Mouse (Mus musculus): ENCODE measurements around the gene Dyx1c1.

DNA sequence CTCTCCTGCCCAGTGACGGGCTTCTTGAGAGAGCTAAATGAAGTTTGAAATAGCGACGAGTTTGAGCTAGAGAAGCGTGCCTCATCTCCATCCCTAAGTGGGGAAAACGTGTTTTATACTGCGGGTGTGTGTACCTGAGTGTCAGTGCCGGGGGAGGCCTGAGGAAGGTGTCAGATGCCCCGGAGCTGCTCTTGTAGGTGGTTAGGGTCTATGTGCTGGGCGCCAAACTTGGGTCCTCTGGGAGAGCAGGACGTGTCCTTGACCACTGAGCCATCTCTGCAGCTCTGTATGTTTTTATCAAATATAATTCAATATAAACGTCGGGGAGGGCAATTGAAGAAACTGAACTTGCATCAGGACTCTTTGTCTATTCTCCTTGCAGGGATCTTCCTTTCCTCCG is 14.3 kb upstream of the Dyx1c1 start:
- TF ChIP-seq CTCF (IDR thresholded peaks at IDR 0.05; ENCODE audit: extremely low read depth, insufficient read depth, insufficient read length, insufficient replicate concordance) (no peak), POLR2A (IDR thresholded peaks at IDR 0.05; ENCODE audit: low read depth, low read length) (no peak)

All from spleen, adult 2 months (tissue).